Mouse (Mus musculus) T-helper 1 cell (primary cell): ENCODE results near the gene Gm3739.

Experiments
- in situ Hi-C: fragments of 300-600 bp; cut with MboI, MseI; formaldehyde crosslinking; loops from one replicate; pipeline ENCODE4 v1.15.1; 2025; ENCODE audit warnings: high pct_unique_total_duplicates

Gm3739 gene

GRCm38 (mm10) chr14:7314661-7315060, at the start of gene Gm3739:
Gm3739 (minus strand) TSS chr14:7315049.
- in situ Hi-C loops = loop anchor here (10.0 to 25.0 kb wide), 3 partner anchors 202 to 702 kb away; partner anchors contain the start of genes Gm3460 and Gm3696

- in situ Hi-C loops = loop anchor here (10.0 to 25.0 kb wide), 2 partner anchors 427 to 1170 kb away; no protein-coding TSS in a partner anchor
Observed at GRCm38 (mm10) chr14:7332295-7332694, 17.4 kb upstream of the Gm3739 start, which contains the start of gene Gm5797. Gm5797 (minus strand) TSS chr14:7332395.

GRCm38 (mm10) chr14:7315093-7315492, 244 bp upstream of the Gm3739 start:
- in situ Hi-C loops = loop anchor here (10.0 to 25.0 kb wide), 3 partner anchors 203 to 703 kb away; partner anchors contain the start of genes Gm3460 and Gm3696

- in situ Hi-C loops = loop anchor here (10.0 kb wide), 1 partner anchor 1210 kb away; the partner anchor contains the start of gene Gm6337
Observed at GRCm38 (mm10) chr14:7264614-7265013, 50.2 kb downstream of the Gm3739 start, which contains the start of gene Gm3727. Gm3727 (minus strand) TSS chr14:7264714.
